Mouse (Mus musculus) ES-E14 (cell line): ENCODE results near the gene Gng7. TPM values are rescaled to one million over a fixed set of nuclear protein-coding genes. Genes with fewer than 3 reads are reported as not detected.
"Not testable (repeated sequence)": the region's sequence is repeated elsewhere in the genome, so short reads cannot be mapped to it uniquely, and the experiment has no call there.

ENCODE experiments used
- DNase-seq: peaks from one replicate; pipeline ENCODE4 v3.0.0-alpha.2; 2013; ENCODE audit warnings: low read depth, low spot score
- H3K27ac ChIP-seq: 2 replicates; pipeline ENCODE4 v1.5.1; 2012; ENCODE audit warnings: low read depth, mild to moderate bottlenecking, low read length, moderate library complexity, mixed read lengths; ENCODE audit not compliant: poor library complexity, insufficient read depth, severe bottlenecking
- H3K36me3 ChIP-seq: 2 replicates; pipeline ENCODE4 v1.6.1; 2012; ENCODE audit warnings: mild to moderate bottlenecking, low read length, moderate library complexity, mixed read lengths; ENCODE audit not compliant: control insufficient read depth, poor library complexity, insufficient read depth, severe bottlenecking
- H3K4me1 ChIP-seq, 2 experiments: fragments of 150-350 bp in 1 of 2; sonication (generic) in 1 of 2; 2 replicates each; pipeline ENCODE4 v1.6.1; 2012; ENCODE audit warnings: low read length in 2 of 2, mild to moderate bottlenecking in 1 of 2, mixed read lengths in 1 of 2; ENCODE audit not compliant: control insufficient read depth in 2 of 2, insufficient read depth in 2 of 2, poor library complexity in 1 of 2
- H3K4me3 ChIP-seq, 2 experiments: fragments of 150-350 bp in 1 of 2; sonication (generic) in 1 of 2; 2 replicates each; pipeline ENCODE4 v1.5.1; 2012; ENCODE audit warnings: low read length in 2 of 2, low read depth in 1 of 2, mild to moderate bottlenecking in 1 of 2, mixed read lengths in 1 of 2; ENCODE audit not compliant: insufficient read depth in 1 of 2, poor library complexity in 1 of 2, severe bottlenecking in 1 of 2
- H3K9ac ChIP-seq: 2 replicates; pipeline ENCODE4 v1.6.1; 2012; ENCODE audit warnings: low read depth, mild to moderate bottlenecking, low read length, mixed read lengths; ENCODE audit not compliant: poor library complexity, insufficient read depth, severe bottlenecking
- H3K9me3 ChIP-seq: fragments of 150-350 bp; sonication (generic); 2 replicates; pipeline ENCODE4 v1.6.1; 2012; ENCODE audit warnings: low read depth, mild to moderate bottlenecking, low read length; ENCODE audit not compliant: control insufficient read depth, insufficient read depth
- CHD2 ChIP-seq: IDR thresholded peaks from 2 replicates; pipeline ENCODE4 v1.6.1; 2014; ENCODE audit warnings: mild to moderate bottlenecking, low read depth, low read length, inconsistent platforms
- HCFC1 ChIP-seq: IDR thresholded peaks from 2 replicates; pipeline ENCODE4 v1.6.1; 2012; ENCODE audit warnings: low read length, inconsistent platforms, borderline replicate concordance; ENCODE audit not compliant: insufficient read depth
- MAFK ChIP-seq: IDR thresholded peaks from 2 replicates; pipeline ENCODE4 v1.6.1; 2014; ENCODE audit warnings: mild to moderate bottlenecking, low read depth, low read length, inconsistent platforms; ENCODE audit not compliant: insufficient read depth
- ZC3H11A ChIP-seq: IDR thresholded peaks from 2 replicates; pipeline ENCODE4 v1.6.1; 2012; ENCODE audit warnings: low read depth, mild to moderate bottlenecking, inconsistent platforms, low read length, borderline replicate concordance
- ZNF384 ChIP-seq: IDR thresholded peaks from 2 replicates; pipeline ENCODE4 v1.6.1; 2012; ENCODE audit warnings: low read depth, low read length, inconsistent platforms
- in situ Hi-C, 2 experiments: fragments of 600-800 bp; cut with MboI; formaldehyde crosslinking; loops; one replicate each; pipeline ENCODE4 v1.15.1; 2025; ENCODE audit warnings: low sequenced_read_pairs in 2 of 2, inconsistent platforms in 1 of 2; ENCODE audit not compliant: unreplicated experiment in 2 of 2
- total RNA-seq: library from RNA; depleted of rRNA; stranded (reverse); fragments of 300-350 nt; gene quantifications from 2 replicates; pipeline ENCODE4 v1.2.3, GENCODE M21; 2012

Gng7 gene
- total RNA-seq, 1 experiment = 0.94 TPM

GRCm38 (mm10) chr10:80991007-80991406, 23.7 kb downstream of the Gng7 start:
- Histone ChIP-seq H3K4me1 (no peaks in the 10 kb centered on the region; a peak in 1 of 4 replicates), H3K36me3 (no peaks in the 10 kb centered on the region), H3K4me3 (no peak overlapping the region), H3K9ac (no peak overlapping the region), H3K9me3 (no peaks in the 10 kb centered on the region), H3K27ac (no peak overlapping the region)
- in situ Hi-C loops = loop anchor here in 1 of 2 experiments (5.0 kb wide), 1 partner anchor 64 kb away; no protein-coding TSS in a partner anchor
- TF ChIP-seq ZNF384 = 0 out of 2 replicates have a peak, but pooled peaks have one; percentile 27
- no peak for TF ChIP-seq CHD2
- TF ChIP-seq ZC3H11A = peak; percentile 56; the same call in 1 of the 2 replicates
- no peak for DNase-seq

DNA sequence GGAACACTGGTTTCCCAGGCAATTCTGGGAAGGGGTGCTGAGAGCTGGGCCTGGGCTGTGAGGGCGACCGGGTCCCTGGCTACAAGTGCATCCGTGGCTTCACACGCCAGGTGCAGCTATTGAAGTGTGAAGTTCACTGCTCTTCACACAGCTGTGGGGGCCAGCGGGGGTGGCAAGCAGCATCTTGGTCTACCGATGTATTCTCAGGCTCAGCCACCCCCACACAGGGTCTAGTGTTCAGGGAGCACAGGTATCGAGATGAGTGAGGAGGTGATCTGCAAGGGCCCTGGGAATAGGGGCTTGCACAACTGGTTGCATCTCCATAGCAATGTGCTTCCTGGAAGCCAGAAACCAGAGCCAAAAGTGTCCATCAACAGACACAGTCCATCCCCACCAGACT, 24.3 kb downstream of the Gng7 start:
- Histone ChIP-seq H3K36me3 (no peaks in the 10 kb centered on the region), H3K9me3 (no peaks in the 10 kb centered on the region), H3K9ac (no peak overlapping the region), H3K27ac (no peak overlapping the region), H3K4me1 (peaks cover 0 to 2% of the 10 kb centered on the region in 2 experiments; a peak in 1 of 4 replicates), H3K4me3 (no peak overlapping the region)
- no peak for DNase-seq
- in situ Hi-C loops = loop anchor here in 1 of 2 experiments (5.0 kb wide), 1 partner anchor 63 kb away; no protein-coding TSS in a partner anchor
- TF ChIP-seq HCFC1 = no peak
- TF ChIP-seq ZC3H11A = no peak
- TF ChIP-seq ZNF384 = no peak
- TF ChIP-seq CHD2 = no peak
- TF ChIP-seq MAFK = no peak

GRCm38 (mm10) chr10:80989854-80990253, 24.9 kb downstream of the Gng7 start:
- H3K9me3 ChIP-seq, H3K36me3 ChIP-seq, H3K9ac ChIP-seq, DNase-seq, H3K4me1 ChIP-seq, H3K4me3 ChIP-seq, H3K27ac ChIP-seq: not testable (repeated sequence)
- in situ Hi-C loops = loop anchor here (5.0 to 10.0 kb wide), 2 partner anchors 63 to 65 kb away; no protein-coding TSS in a partner anchor

- H3K9ac ChIP-seq = no peak overlapping the region
- TF ChIP-seq HCFC1 = no peak
- TF ChIP-seq ZNF384 = 0 out of 2 replicates have a peak, but pooled peaks have one; percentile 5
- in situ Hi-C loops = loop anchor here in 1 of 2 experiments (10.0 kb wide), 1 partner anchor 65 kb away; no protein-coding TSS in a partner anchor
- H3K4me1 ChIP-seq = peaks cover 0 to 6% of the 10 kb centered on the region in 2 experiments; a peak in 1 of 4 replicates
- no peak overlapping the region for H3K4me3 ChIP-seq
- no peaks in the 10 kb centered on the region for H3K9me3 ChIP-seq
- no peak for DNase-seq
- no peak overlapping the region for H3K27ac ChIP-seq
- no peaks in the 10 kb centered on the region for H3K36me3 ChIP-seq
These were observed 25.3 kb downstream of the Gng7 start for GRCm38 (mm10) chr10:80989446-80989845.

- Histone ChIP-seq H3K9me3 (no peaks in the 10 kb centered on the region), H3K9ac (no peak overlapping the region), H3K36me3 (no peaks in the 10 kb centered on the region), H3K27ac (no peak overlapping the region), H3K4me1 (peaks cover 0 to 6% of the 10 kb centered on the region in 2 experiments; a peak in 1 of 4 replicates), H3K4me3 (no peak overlapping the region)
- TF ChIP-seq ZNF384 (peak; percentile 79), ZC3H11A (peak; percentile 96), HCFC1 (no peak), MAFK (no peak), CHD2 (no peak)
- in situ Hi-C loops = loop anchor here in 1 of 2 experiments (10.0 kb wide), 1 partner anchor 63 kb away; no protein-coding TSS in a partner anchor
- DNase-seq = peak; percentile 82
These were observed 26.9 kb downstream of the Gng7 start for GRCm38 (mm10) chr10:80987709-80988441.
